Mouse (Mus musculus) liver, embryonic 13.5 days (tissue): ENCODE data around the gene Tnk2. TPM values are rescaled to one million over a fixed set of nuclear protein-coding genes. Genes with fewer than 3 reads are reported as not detected.
A peak's percentile ranks its signal among the peaks of the same experiment; 100 is the strongest.

ENCODE experiments used
- ATAC-seq: fragments of 200-750 bp; cut with Nextera tagmentation; 2 replicates; pipeline ENCODE4 v1.8.0; 2017; ENCODE audit warnings: low read depth, mild to moderate bottlenecking, moderate number of reproducible peaks, moderate library complexity
- DNase-seq: peaks from one replicate; pipeline ENCODE4 v3.0.0; 2022
- H3K27ac ChIP-seq: fragments of 300-500 bp; sonication (generic); 2 replicates; pipeline ENCODE4 v1.5.1; 2015; ENCODE audit warnings: moderate library complexity, mild to moderate bottlenecking, inconsistent platforms
- H3K27me3 ChIP-seq: fragments of 300-500 bp; sonication (generic); 2 replicates; pipeline ENCODE4 v1.6.1; 2015; ENCODE audit warnings: mild to moderate bottlenecking, inconsistent platforms
- H3K36me3 ChIP-seq: fragments of 300-500 bp; sonication (generic); 2 replicates; pipeline ENCODE4 v1.6.1; 2015; ENCODE audit warnings: mild to moderate bottlenecking, inconsistent platforms
- H3K4me1 ChIP-seq: fragments of 300-500 bp; sonication (generic); replicated peaks from 2 replicates; pipeline ENCODE4 v1.6.1; 2015; ENCODE audit warnings: inconsistent platforms
- H3K4me2 ChIP-seq: fragments of 300-500 bp; sonication (generic); 2 replicates; pipeline ENCODE4 v1.6.1; 2015; ENCODE audit warnings: inconsistent platforms, mild to moderate bottlenecking, moderate library complexity
- H3K4me3 ChIP-seq: fragments of 300-500 bp; sonication (generic); replicated peaks from 2 replicates; pipeline ENCODE4 v1.5.1; 2015; ENCODE audit warnings: mild to moderate bottlenecking, inconsistent platforms
- H3K9ac ChIP-seq: fragments of 300-500 bp; sonication (generic); 2 replicates; pipeline ENCODE4 v1.6.1; 2015; ENCODE audit warnings: mild to moderate bottlenecking, inconsistent platforms
- H3K9me3 ChIP-seq: fragments of 300-500 bp; sonication (generic); replicated peaks from 2 replicates; pipeline ENCODE4 v1.6.1; 2016; ENCODE audit warnings: inconsistent platforms
- WGBS: fragments of 180-500 bp; shearing (Covaris S2); methylation state at CpG from one replicate; pipeline ENCODE4 v1.1.7; 2015; ENCODE audit not compliant: insufficient replicate concordance; 5-methylcytosine and 5-hydroxymethylcytosine counted together
- polyA plus RNA-seq: library from polyadenylated mRNA; unstranded; fragments of >200 nt; fragmentation: Nextera tagmentation; extraction: Ambion mirVana; gene quantifications from 2 replicates; pipeline ENCODE4 v1.2.1, GENCODE M21; 2015

Tnk2 gene
- polyA plus RNA-seq: 4.2 and 4.9 TPM in 2 replicates

DNA sequence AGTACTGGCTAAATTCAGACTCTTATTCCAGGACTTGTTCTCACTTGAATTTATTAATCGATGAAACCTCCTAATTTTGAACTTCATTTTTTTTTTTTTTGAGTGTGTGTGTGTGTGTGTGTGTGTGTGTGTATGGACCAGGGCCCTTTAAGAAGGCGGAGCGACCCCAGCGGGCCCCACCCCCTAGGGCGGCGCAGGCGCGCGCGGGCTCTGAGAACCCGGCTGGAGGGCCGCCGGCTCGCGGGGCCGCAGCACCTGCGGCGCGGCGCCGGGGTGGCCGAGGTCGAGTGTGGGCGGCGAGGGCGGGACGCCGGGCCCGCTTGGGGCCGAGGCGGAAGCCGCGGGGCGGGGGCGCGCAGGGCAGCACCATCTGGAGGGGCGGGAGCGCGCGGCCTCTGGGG is at the start of gene Tnk2:
Gene Tnk2 (plus strand): TSS at position 214 of the 401 bp plus-strand sequence.
- DNase-seq (peak; percentile 83), ATAC-seq (peak; percentile 82)
- under 1% methylated on average over 19 of the region's 40 CpGs for WGBS
- Histone ChIP-seq H3K4me3 (peak within 1 kb of the TSS; percentile 97), H3K9me3 (no peaks in the 10 kb centered on the region), H3K4me2 (peak within 1 kb of the TSS; percentile 99), H3K27ac (peak within 1 kb of the TSS; percentile 84), H3K36me3 (0 out of 2 replicates have a peak, but pooled peaks cover under 1% of the 10 kb centered on the region), H3K27me3 (no peaks in the 10 kb centered on the region), H3K4me1 (peaks cover 48% of the 10 kb centered on the region), H3K9ac (peak within 1 kb of the TSS; percentile 98)

GRCm38 (mm10) chr16:32593916-32594315 is 49.8 kb upstream of the Tnk2 start:
- Histone ChIP-seq H3K4me1 (peaks cover 22% of the 10 kb centered on the region), H3K27ac (no peak overlapping the region), H3K9me3 (no peaks in the 10 kb centered on the region), H3K4me3 (no peak overlapping the region), H3K27me3 (0 out of 2 replicates have a peak, but pooled peaks cover 5% of the 10 kb centered on the region), H3K4me2 (no peak overlapping the region), H3K36me3 (no peaks in the 10 kb centered on the region), H3K9ac (no peak overlapping the region)
- DNase-seq (no peak), ATAC-seq (no peak)
- 49% methylated on average over 5 of the region's 5 CpGs for WGBS

DNA sequence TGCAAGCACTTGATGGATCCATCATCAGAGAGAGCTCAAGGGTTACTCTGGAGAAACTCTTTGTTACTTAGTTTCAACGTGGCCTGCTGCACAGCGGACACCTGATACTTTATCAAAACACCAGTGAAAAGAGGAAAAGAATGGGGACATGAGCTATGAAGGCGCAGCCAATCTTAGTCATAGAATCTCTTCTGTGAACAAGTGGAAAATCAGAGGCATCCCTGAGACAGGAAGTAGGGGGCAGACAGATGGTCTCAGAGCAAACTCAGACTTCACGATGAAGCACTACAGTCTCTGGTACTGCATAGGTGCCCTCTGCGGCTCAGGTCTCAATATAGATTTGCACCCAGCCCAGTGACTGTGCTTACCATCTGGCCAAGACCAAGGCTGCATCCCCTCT is 49.0 kb upstream of the Tnk2 start:
- H3K9me3 ChIP-seq: no peaks in the 10 kb centered on the region
- no peak overlapping the region for H3K9ac ChIP-seq
- peaks cover 25% of the 10 kb centered on the region for H3K4me1 ChIP-seq
- H3K4me2 ChIP-seq: no peak overlapping the region
- ATAC-seq (no peak), DNase-seq (no peak)
- no peaks in the 10 kb centered on the region for H3K36me3 ChIP-seq
- 0 out of 2 replicates have a peak, but pooled peaks cover 5% of the 10 kb centered on the region for H3K27me3 ChIP-seq
- H3K4me3 ChIP-seq: no peak overlapping the region
- H3K27ac ChIP-seq: no peak overlapping the region
- 69% methylated on average over 5 of the region's 5 CpGs for WGBS

DNA sequence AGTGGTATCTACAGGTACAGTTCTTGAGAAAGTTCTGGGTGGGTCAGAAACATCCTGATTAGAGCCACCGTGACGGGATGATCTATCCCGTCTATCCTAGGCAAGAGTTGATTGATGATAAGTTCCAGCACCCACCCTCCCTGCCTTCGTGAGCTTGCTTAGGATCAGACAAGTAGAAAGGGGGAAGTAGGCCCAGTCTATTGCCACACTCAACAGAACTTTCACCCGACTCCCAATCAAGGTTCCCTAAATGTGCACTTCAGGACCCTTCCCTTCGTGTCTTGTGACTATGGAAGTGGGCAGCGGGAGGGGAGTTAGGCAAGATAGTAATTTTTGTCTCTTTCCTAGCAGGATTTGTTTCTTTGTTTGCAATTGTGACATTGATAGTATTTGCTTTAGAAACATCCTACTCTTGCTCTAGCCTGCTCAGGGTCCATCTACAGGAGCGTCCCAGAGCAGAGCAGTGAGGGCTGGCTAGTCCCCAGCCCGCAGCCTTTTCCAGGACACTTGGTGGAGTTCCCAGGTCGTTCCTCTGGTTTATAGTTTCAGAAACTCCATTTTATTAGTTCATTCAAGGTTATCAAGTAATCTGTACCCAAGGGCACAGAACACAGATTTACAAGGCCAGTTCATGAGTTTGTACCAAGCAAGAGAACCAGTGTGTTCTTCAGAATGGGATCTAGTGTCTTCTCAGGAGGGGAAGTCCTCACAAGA is 48.4 kb upstream of the Tnk2 start:
- H3K27ac ChIP-seq: no peak overlapping the region
- 49% methylated on average over 10 of the region's 10 CpGs for WGBS
- no peak overlapping the region for H3K4me2 ChIP-seq
- H3K4me3 ChIP-seq: no peak overlapping the region
- peaks cover 25% of the 10 kb centered on the region for H3K4me1 ChIP-seq
- no peak for DNase-seq
- no peak overlapping the region for H3K9ac ChIP-seq
- no peaks in the 10 kb centered on the region for H3K9me3 ChIP-seq
- 0 out of 2 replicates have a peak, but pooled peaks cover 5% of the 10 kb centered on the region for H3K27me3 ChIP-seq
- ATAC-seq: no peak
- H3K36me3 ChIP-seq: no peaks in the 10 kb centered on the region

DNA sequence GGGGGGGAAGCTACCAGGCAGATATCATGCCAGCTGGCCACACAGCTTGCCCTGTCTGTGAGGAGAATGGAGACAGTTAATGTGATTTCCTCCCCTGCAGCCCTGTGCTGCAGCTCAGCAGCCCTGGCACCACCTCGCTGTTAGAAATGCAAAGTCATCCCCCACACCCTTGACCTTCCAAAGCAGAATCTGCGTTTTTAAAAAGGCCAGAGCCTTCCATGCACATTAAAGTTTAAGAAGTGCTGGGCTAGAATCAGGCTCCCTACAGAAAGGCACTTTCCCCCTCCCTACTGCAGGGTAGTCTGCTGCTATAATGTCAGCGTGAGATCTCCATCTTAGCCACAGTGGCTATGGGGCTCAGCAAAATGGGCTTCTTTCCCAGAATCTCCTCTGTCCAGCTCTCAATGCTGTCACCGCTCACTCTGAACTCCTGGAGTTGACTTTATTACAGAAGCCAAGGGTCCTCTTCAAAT is 45.7 kb upstream of the Tnk2 start:
- ATAC-seq: peak; percentile 91
- Histone ChIP-seq H3K4me1 (peaks cover 25% of the 10 kb centered on the region), H3K9ac (peak overlapping the region; percentile 55), H3K9me3 (no peaks in the 10 kb centered on the region), H3K4me2 (peak overlapping the region; percentile 29), H3K36me3 (no peaks in the 10 kb centered on the region), H3K27ac (peak overlapping the region; percentile 87), H3K4me3 (no peak overlapping the region), H3K27me3 (0 out of 2 replicates have a peak, but pooled peaks cover 5% of the 10 kb centered on the region)
- DNase-seq: peak; percentile 38
- 37% methylated on average over 4 of the region's 4 CpGs for WGBS

DNA sequence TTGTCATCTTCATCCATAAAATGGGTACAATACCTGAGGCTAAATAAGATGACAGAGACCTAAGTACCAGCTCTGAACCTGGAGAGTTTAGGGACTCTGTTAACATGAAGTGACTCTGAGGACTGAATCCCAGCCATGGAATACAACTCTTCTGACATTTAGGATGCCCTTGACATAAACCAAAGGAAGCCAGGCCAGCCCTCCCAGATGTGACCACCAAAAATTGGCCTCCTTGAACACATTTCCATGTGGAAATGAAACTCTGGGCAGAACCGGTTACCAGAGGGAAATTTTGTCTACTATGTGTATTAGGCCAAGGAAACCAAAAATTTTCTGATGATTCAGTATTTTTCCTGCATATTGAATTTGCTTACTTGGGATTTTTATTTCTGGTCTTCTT is 44.5 kb upstream of the Tnk2 start:
- 93% methylated on average over 1 of the region's 1 CpGs for WGBS

DNA sequence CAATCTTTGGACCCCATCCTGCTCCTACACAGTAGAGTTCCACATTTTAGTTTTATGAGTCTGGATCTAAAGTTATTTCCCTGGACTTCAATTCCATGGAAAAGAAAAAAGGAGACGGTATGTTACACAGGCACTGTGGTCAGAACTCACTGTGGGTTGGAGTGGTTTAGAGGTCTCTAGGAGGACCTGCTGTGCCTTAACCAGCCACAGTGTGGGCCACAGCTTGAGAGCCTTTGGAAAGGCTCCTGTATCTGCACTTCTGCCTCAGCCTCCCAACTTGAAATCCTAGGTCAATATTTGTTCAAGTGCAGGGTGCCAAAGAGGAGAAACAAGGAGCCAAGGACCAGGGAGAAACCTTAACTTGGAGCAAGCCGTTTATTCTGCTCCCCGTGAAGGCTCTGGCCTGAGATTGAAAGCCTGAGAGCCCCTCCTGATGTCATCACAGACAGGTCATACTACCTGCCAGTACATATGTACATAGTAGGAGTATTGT is 41.4 kb upstream of the Tnk2 start:
- Histone ChIP-seq H3K4me2 (no peak overlapping the region), H3K9ac (no peak overlapping the region), H3K27ac (peak overlapping the region; percentile 48; the same call in 1 of the 2 replicates), H3K36me3 (no peaks in the 10 kb centered on the region), H3K4me3 (no peak overlapping the region), H3K9me3 (no peaks in the 10 kb centered on the region), H3K27me3 (no peaks in the 10 kb centered on the region), H3K4me1 (peaks cover 24% of the 10 kb centered on the region)
- DNase-seq: no peak
- WGBS: 88% methylated on average over 3 of the region's 3 CpGs
- ATAC-seq: no peak

More for the DNA sequence above, 44.5 kb upstream of the Tnk2 start:
- Histone ChIP-seq H3K4me3 (no peak overlapping the region), H3K9me3 (no peaks in the 10 kb centered on the region), H3K27me3 (0 out of 2 replicates have a peak, but pooled peaks cover 5% of the 10 kb centered on the region), H3K27ac (peak overlapping the region; percentile 87; the same call in 1 of the 2 replicates), H3K4me2 (no peak overlapping the region), H3K9ac (peak overlapping the region; percentile 29; the same call in 1 of the 2 replicates), H3K36me3 (no peaks in the 10 kb centered on the region), H3K4me1 (peaks cover 25% of the 10 kb centered on the region)
- DNase-seq (no peak), ATAC-seq (no peak)

- no peaks in the 10 kb centered on the region for H3K27me3 ChIP-seq
- DNase-seq (no peak), ATAC-seq (no peak)
- H3K4me1 ChIP-seq: peaks cover 25% of the 10 kb centered on the region
- H3K9me3 ChIP-seq: no peaks in the 10 kb centered on the region
- peaks cover 11% of the 10 kb centered on the region for H3K36me3 ChIP-seq
- WGBS: 23% methylated on average over 7 of the region's 7 CpGs
- peak overlapping the region; percentile 99 for H3K4me3 ChIP-seq
- H3K27ac ChIP-seq: peak overlapping the region; percentile 98
- H3K9ac ChIP-seq: peak overlapping the region; percentile 63
- peak overlapping the region; percentile 72 for H3K4me2 ChIP-seq
Observed at GRCm38 (mm10) chr16:32607562-32608343, 35.9 kb upstream of the Tnk2 start.

- no peaks in the 10 kb centered on the region for H3K9me3 ChIP-seq
- no peak for DNase-seq
- peaks cover 16% of the 10 kb centered on the region for H3K36me3 ChIP-seq
- WGBS: 5% methylated on average over 8 of the region's 8 CpGs
- no peaks in the 10 kb centered on the region for H3K27me3 ChIP-seq
- H3K4me3 ChIP-seq: peak overlapping the region; percentile 99
- peaks cover 31% of the 10 kb centered on the region for H3K4me1 ChIP-seq
- H3K4me2 ChIP-seq: peak overlapping the region; percentile 72
- H3K27ac ChIP-seq: peak overlapping the region; percentile 98
- peak overlapping the region; percentile 63 for H3K9ac ChIP-seq
- ATAC-seq: no peak
Observed at GRCm38 (mm10) chr16:32608344-32608711, 35.3 kb upstream of the Tnk2 start.

DNA sequence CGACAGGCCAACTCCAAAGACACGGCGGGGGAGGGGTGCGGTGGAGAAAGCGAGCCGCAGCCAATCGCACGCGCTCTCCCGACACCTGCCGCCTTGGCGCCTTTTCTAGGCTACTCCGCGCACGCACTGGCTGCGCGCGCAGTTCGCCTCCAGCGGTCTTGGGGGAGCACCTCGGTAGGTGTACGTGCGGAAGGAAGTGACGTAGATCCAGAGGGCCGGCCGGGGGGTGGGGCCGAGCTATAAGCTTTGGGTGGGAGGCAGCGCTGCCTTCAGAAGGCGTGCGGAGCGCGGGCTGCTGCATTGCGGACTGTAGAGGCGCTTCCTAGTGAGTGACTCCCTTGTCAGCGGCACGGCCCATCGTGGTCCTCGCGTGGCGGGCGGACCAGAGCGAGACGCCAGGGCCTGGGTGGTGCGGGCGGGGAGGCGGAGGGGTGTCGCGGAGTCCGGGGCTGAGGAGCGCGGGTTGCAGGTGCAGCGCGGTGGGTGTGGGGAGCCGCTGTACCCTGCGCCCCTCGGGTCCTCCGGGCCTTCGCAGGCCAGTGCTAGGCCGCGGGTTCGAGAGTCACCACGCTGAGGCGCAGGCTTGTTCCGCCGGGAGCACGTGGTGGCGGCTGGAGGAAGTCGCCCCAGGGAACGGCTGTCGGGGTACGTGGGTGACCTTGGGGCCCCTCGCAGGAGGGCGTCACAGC is 34.8 kb upstream of the Tnk2 start, which contains the start of gene Tfrc:
Gene Tfrc (plus strand): TSS at position 209 of the 689 bp plus-strand sequence.
- Histone ChIP-seq H3K4me3 (peak within 1 kb of the TSS; percentile 99), H3K4me2 (peak within 1 kb of the TSS; percentile 72)
- ATAC-seq: peak; percentile 93

More for the DNA sequence above, 34.8 kb upstream of the Tnk2 start, which contains the start of gene Tfrc:
- Histone ChIP-seq H3K27ac (peak within 1 kb of the TSS; percentile 98), H3K36me3 (peaks cover 22% of the 10 kb centered on the region), H3K27me3 (no peaks in the 10 kb centered on the region), H3K9ac (peak within 1 kb of the TSS; percentile 100), H3K9me3 (no peaks in the 10 kb centered on the region), H3K4me1 (peaks cover 36% of the 10 kb centered on the region)
- peak; percentile 98 for DNase-seq
- WGBS: under 1% methylated on average over 73 of the region's 73 CpGs
